Mouse (Mus musculus): ENCODE results near the gene Egfl7.

DNA sequence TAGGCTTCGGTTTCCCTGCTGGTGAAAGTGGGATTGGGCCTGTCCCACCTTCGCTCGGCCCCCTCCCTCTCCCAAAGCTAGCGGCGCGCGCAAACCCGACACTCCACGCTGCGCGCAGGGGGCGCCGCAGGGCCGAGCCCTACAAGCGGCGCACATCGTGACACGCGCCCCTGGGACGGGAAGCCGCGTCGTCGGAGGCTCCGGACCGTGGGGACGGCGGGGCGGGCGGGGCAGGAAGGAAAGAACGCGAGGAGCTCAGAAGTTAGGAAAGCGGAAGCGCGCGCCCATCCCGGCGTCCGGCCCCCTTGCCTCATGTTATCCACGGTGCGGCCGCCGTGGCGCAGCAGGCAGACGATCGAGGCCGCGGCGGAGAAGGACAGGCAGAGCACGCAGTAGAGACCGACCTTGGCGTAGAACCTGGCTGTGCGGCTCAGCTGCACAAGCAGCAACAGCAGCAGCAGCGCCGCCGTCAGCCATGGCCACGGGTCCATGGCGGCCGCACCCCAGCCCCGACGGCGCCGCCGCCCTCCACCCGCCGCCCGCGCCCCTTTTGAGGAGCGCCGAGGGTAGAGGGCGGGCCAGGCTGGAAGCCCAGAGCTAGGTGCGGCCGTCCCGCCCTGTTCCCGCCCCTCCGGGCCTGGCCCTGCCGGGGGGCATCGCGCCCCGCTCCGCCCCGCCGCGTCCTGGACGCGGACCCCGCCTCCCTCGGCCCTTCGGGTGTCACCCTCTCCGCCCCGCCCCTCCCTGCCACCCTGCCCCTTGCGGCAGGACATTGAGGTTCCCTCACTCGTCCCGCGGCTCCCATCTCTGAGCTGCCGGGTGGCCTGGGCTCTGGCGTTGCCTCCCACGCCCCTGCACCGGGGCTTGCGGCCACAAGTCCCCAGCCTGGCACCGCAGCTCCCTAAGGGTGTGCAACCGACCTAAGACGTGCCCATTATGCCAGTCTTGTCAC, 24.2 kb downstream of the Egfl7 start, which contains the start of gene Agpat2:
- peak; percentile 66 for TF ChIP-seq POLR2A (IDR thresholded peaks at IDR 0.05; ENCODE audit: low read depth, low read length)
- TF ChIP-seq CTCF (IDR thresholded peaks at IDR 0.05; ENCODE audit: extremely low read depth, insufficient read length, insufficient replicate concordance, low read depth, low read length) = peak; percentile 16; the same call in 1 of the 2 replicates

Data from small intestine, adult 2 months (tissue).